Mouse (Mus musculus) Patski (cell line): Measurements from ENCODE around the gene Krt8. TPM values are rescaled to one million over a fixed set of nuclear protein-coding genes. Genes with fewer than 3 reads are reported as not detected.

Source experiments
- ATAC-seq: fragments of 100-300 bp; one replicate; pipeline ENCODE4 v1.8.0; 2021
- CTCF ChIA-PET: fragments of 350-600 bp; sonication (Branson Sonifier 250); formaldehyde crosslinking; loops from one replicate; lab custom pipeline; 2022; ENCODE audit warnings: inconsistent platforms; lab: Charles Lee
- POLR2A ChIA-PET: fragments of 350-600 bp; sonication (Branson Sonifier 250); formaldehyde crosslinking; loops from one replicate; lab custom pipeline; 2022; ENCODE audit warnings: antibody characterized with exemption, inconsistent platforms; lab: Charles Lee
- DNase-seq: peaks from one replicate; pipeline ENCODE4 v3.0.0-alpha.2; 2011; ENCODE audit warnings: low read depth, low spot score
- H3K27me3 ChIP-seq: fragments of 371-371 bp; one replicate; pipeline ENCODE4 v1.5.1; 2021
- CTCF ChIP-seq: fragments of 100-300 bp; IDR thresholded peaks from one replicate; pipeline ENCODE4 v1.5.1; 2021
- in situ Hi-C: fragments of 300-500 bp; cut with MboI; formaldehyde crosslinking; loops from 3 replicates; pipeline ENCODE4 v1.11.1; 2018; ENCODE audit warnings: low pct_unique_long_range_greater_than_20kb, mixed read lengths
- polyA plus RNA-seq: library from polyadenylated mRNA; unstranded; gene quantifications from one replicate; pipeline ENCODE4 v1.2.3, GENCODE M21; 2021

Krt8 gene
- polyA plus RNA-seq, 1 experiment from 2014 or later, result 73.5 TPM

DNA sequence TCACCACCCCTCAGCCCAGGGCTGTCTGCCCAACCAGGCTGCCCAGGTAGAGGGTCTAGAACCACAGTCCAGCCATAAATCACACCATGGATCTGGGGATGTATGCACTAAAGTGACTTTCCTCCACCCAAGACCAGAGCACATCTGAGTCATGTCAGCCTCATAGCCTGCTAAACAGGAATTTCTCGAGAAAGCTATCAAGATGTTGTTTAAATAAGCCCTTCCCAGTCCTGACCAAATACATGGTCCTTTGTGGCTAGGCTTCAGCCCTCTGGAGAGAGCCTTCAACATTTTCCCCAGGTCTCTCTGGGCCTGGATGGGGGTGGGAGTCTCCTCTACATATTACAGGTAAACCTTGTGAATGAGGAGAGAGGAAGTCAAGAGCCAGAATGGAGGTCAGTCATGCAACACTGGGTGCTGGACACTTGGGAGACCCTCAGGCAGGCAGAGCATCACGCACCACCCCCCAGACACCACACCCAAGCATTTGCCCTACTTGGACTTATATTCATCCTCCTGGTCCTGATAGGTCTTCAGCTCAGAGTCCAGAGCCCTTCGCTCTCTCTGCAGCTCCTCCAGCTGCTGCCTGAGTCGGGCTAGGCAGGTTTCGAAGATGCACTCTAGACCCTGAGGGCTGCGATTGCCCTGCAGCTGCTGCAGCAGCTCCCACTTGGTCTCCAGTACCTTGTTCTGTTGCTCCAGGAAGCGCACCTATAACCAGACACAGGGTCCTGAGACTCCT, 51.4 kb downstream of the Krt8 start:
- in situ Hi-C loops, result loop anchor here (25.0 kb wide), 1 partner anchor 91 kb away; the partner anchor contains the start of genes Krt1 and Krt77
- peaks cover 27% of the 10 kb centered on the region for H3K27me3 ChIP-seq
- TF ChIP-seq CTCF, result no peak
- POLR2A ChIA-PET, result interaction anchor here (0.6 kb wide), 1 partner anchor 12 kb away, joined by 3 read pairs; no protein-coding TSS in a partner anchor
- ATAC-seq (no peak), DNase-seq (no peak)
- CTCF ChIA-PET, result no interaction called here

Other genes with a start within 250 kb of the Krt8 start
- gene Krt72, start 218.0 kb downstream of the Krt8 start, polyA plus RNA-seq, result not detected
- not detected for gene Krt73, start 202.1 kb downstream of the Krt8 start, polyA plus RNA-seq
- not detected for gene Krt2, start 186.3 kb downstream of the Krt8 start, polyA plus RNA-seq
- not detected for gene Krt1, start 153.7 kb downstream of the Krt8 start, polyA plus RNA-seq
- not detected for gene Krt77, start 134.8 kb downstream of the Krt8 start, polyA plus RNA-seq
- gene Krt76, start 111.6 kb downstream of the Krt8 start, polyA plus RNA-seq, result not detected
- 0.19 TPM for gene Krt4, start 79.7 kb downstream of the Krt8 start, polyA plus RNA-seq
- gene Krt79, start 64.2 kb downstream of the Krt8 start, polyA plus RNA-seq, result 1.3 TPM
- gene Krt78, start 50.2 kb downstream of the Krt8 start, polyA plus RNA-seq, result 0.05 TPM
- 24.8 TPM for gene Krt18, start 23.7 kb upstream of the Krt8 start, polyA plus RNA-seq
- 237 TPM for gene Eif4b, start 69.3 kb upstream of the Krt8 start, polyA plus RNA-seq
- 53.6 TPM for gene Tns2, start 95.9 kb upstream of the Krt8 start, polyA plus RNA-seq
- gene Spryd3, start 131.8 kb upstream of the Krt8 start, polyA plus RNA-seq, result 47.4 TPM
- gene Igfbp6, start 139.9 kb upstream of the Krt8 start, polyA plus RNA-seq, result 0.05 TPM
- gene Soat2, start 146.0 kb upstream of the Krt8 start, polyA plus RNA-seq, result 0.13 TPM
- 96.4 TPM for gene Zfp740, start 198.8 kb upstream of the Krt8 start, polyA plus RNA-seq
- 79.6 TPM for gene Csad, start 200.2 kb upstream of the Krt8 start, polyA plus RNA-seq
- gene Itgb7, start 227.5 kb upstream of the Krt8 start, polyA plus RNA-seq, result 0.35 TPM